Mouse (Mus musculus) embryonic facial prominence, embryonic 13.5 days (tissue): ENCODE measurements around the gene Uts2b. TPM values are rescaled to one million over a fixed set of nuclear protein-coding genes. Genes with fewer than 3 reads are reported as not detected.

Experiments
- ATAC-seq: fragments of 200-750 bp; cut with Nextera tagmentation; 2 replicates; pipeline ENCODE4 v1.8.0; 2017; ENCODE audit warnings: low read depth; ENCODE audit not compliant: insufficient number of reproducible peaks, insufficient read depth, low FRiP score, low TSS enrichment
- H3K27ac ChIP-seq: fragments of 300-500 bp; sonication (generic); 2 replicates; pipeline ENCODE4 v1.5.1; 2015; ENCODE audit warnings: moderate library complexity, mild to moderate bottlenecking, inconsistent platforms
- H3K27me3 ChIP-seq: fragments of 300-500 bp; sonication (generic); 2 replicates; pipeline ENCODE4 v1.6.1; 2015; ENCODE audit warnings: mild to moderate bottlenecking, inconsistent platforms
- H3K36me3 ChIP-seq: fragments of 300-500 bp; sonication (generic); 2 replicates; pipeline ENCODE4 v1.6.1; 2015; ENCODE audit warnings: mild to moderate bottlenecking, inconsistent platforms
- H3K4me1 ChIP-seq: fragments of 300-500 bp; sonication (generic); 2 replicates; pipeline ENCODE4 v1.6.1; 2015; ENCODE audit warnings: inconsistent platforms
- H3K4me2 ChIP-seq: fragments of 300-500 bp; sonication (generic); 2 replicates; pipeline ENCODE4 v1.6.1; 2015; ENCODE audit warnings: moderate library complexity, mild to moderate bottlenecking, inconsistent platforms
- H3K4me3 ChIP-seq: fragments of 300-500 bp; sonication (generic); 2 replicates; pipeline ENCODE4 v1.5.1; 2015; ENCODE audit warnings: mild to moderate bottlenecking, inconsistent platforms
- H3K9ac ChIP-seq: fragments of 300-500 bp; sonication (generic); 2 replicates; pipeline ENCODE4 v1.6.1; 2015; ENCODE audit warnings: mild to moderate bottlenecking, inconsistent platforms
- H3K9me3 ChIP-seq: fragments of 300-500 bp; sonication (generic); 2 replicates; pipeline ENCODE4 v1.6.1; 2016; ENCODE audit warnings: inconsistent platforms
- WGBS: fragments of 180-500 bp; shearing (Covaris S2); methylation state at CpG from one replicate; pipeline ENCODE4 v1.1.7; 2015; ENCODE audit warnings: mixed read lengths; 5-methylcytosine and 5-hydroxymethylcytosine counted together
- polyA plus RNA-seq: library from polyadenylated mRNA; unstranded; fragments of >200 nt; fragmentation: Nextera tagmentation; extraction: Ambion mirVana; gene quantifications from 2 replicates; pipeline ENCODE4 v1.2.1, GENCODE M21; 2015

Uts2b gene
- polyA plus RNA-seq = 0.25 TPM in 1 of 2 replicates, not detected in the other

GRCm38 (mm10) chr16:27370191-27370590, at the start of gene Uts2b:
TSS of gene Uts2b (minus strand) at chr16:27370239.
- Histone ChIP-seq H3K4me2 (no peak within 1 kb of the TSS), H3K27me3 (no peaks in the 10 kb centered on the region), H3K4me3 (no peak within 1 kb of the TSS), H3K9me3 (no peaks in the 10 kb centered on the region), H3K36me3 (no peaks in the 10 kb centered on the region), H3K9ac (no peak within 1 kb of the TSS), H3K27ac (no peak within 1 kb of the TSS), H3K4me1 (no peaks in the 10 kb centered on the region)
- WGBS = 70% methylated on average over 8 of the region's 8 CpGs
- ATAC-seq = no peak

- WGBS = 88% methylated on average over 3 of the region's 3 CpGs
- peaks cover 4% of the 10 kb centered on the region; the same call in 1 of the 2 replicates for H3K9me3 ChIP-seq
- H3K4me2 ChIP-seq = no peak overlapping the region
- no peak overlapping the region for H3K4me3 ChIP-seq
- H3K36me3 ChIP-seq = peaks cover 71% of the 10 kb centered on the region
- no peak overlapping the region for H3K9ac ChIP-seq
- H3K27ac ChIP-seq = no peak overlapping the region
- H3K4me1 ChIP-seq = no peaks in the 10 kb centered on the region
- H3K27me3 ChIP-seq = no peaks in the 10 kb centered on the region
- no peak for ATAC-seq
Observed at GRCm38 (mm10) chr16:27417632-27418031, 47.6 kb upstream of the Uts2b start.

- Histone ChIP-seq H3K9ac (no peak overlapping the region), H3K36me3 (peaks cover 70% of the 10 kb centered on the region), H3K27ac (no peak overlapping the region), H3K4me1 (no peaks in the 10 kb centered on the region), H3K4me3 (no peak overlapping the region), H3K4me2 (no peak overlapping the region), H3K9me3 (peaks cover 4% of the 10 kb centered on the region; the same call in 1 of the 2 replicates), H3K27me3 (no peaks in the 10 kb centered on the region)
- ATAC-seq = no peak
- WGBS = 69% methylated on average over 6 of the region's 6 CpGs
Observed at GRCm38 (mm10) chr16:27416937-27417584, 47.0 kb upstream of the Uts2b start.

GRCm38 (mm10) chr16:27404107-27404506, 34.1 kb upstream of the Uts2b start:
- no peak overlapping the region for H3K4me3 ChIP-seq
- H3K4me2 ChIP-seq = no peak overlapping the region
- 0 out of 2 replicates have a peak, but pooled peaks cover 3% of the 10 kb centered on the region for H3K4me1 ChIP-seq
- no peak overlapping the region for H3K27ac ChIP-seq
- no peaks in the 10 kb centered on the region for H3K9me3 ChIP-seq
- peaks cover 22% of the 10 kb centered on the region for H3K36me3 ChIP-seq
- H3K27me3 ChIP-seq = no peaks in the 10 kb centered on the region
- H3K9ac ChIP-seq = no peak overlapping the region
- no peak for ATAC-seq

GRCm38 (mm10) chr16:27401579-27401978, 31.5 kb upstream of the Uts2b start:
- no peak overlapping the region for H3K4me2 ChIP-seq
- H3K27me3 ChIP-seq = no peaks in the 10 kb centered on the region
- H3K27ac ChIP-seq = no peak overlapping the region
- no peak overlapping the region for H3K4me3 ChIP-seq
- ATAC-seq = no peak
- no peak overlapping the region for H3K9ac ChIP-seq
- peaks cover 5% of the 10 kb centered on the region; the same call in 1 of the 2 replicates for H3K4me1 ChIP-seq
- H3K36me3 ChIP-seq = peaks cover 13% of the 10 kb centered on the region
- H3K9me3 ChIP-seq = no peaks in the 10 kb centered on the region
- WGBS = 64% methylated on average over 2 of the region's 2 CpGs

- WGBS = 82% methylated on average over 6 of the region's 6 CpGs
- H3K27ac ChIP-seq = no peak overlapping the region
- H3K9ac ChIP-seq = no peak overlapping the region
- H3K27me3 ChIP-seq = no peaks in the 10 kb centered on the region
- H3K4me3 ChIP-seq = no peak overlapping the region
- ATAC-seq = no peak
- no peak overlapping the region for H3K4me2 ChIP-seq
- H3K9me3 ChIP-seq = no peaks in the 10 kb centered on the region
- peaks cover 5% of the 10 kb centered on the region; the same call in 1 of the 2 replicates for H3K4me1 ChIP-seq
- H3K36me3 ChIP-seq = 0 out of 2 replicates have a peak, but pooled peaks cover 4% of the 10 kb centered on the region
Observed at GRCm38 (mm10) chr16:27399719-27400253, 29.7 kb upstream of the Uts2b start.

- 79% methylated on average over 3 of the region's 3 CpGs for WGBS
Observed at GRCm38 (mm10) chr16:27399026-27399718, 29.1 kb upstream of the Uts2b start.

GRCm38 (mm10) chr16:27396951-27397350, 26.9 kb upstream of the Uts2b start:
- no peak for ATAC-seq
- peaks cover 8% of the 10 kb centered on the region; the same call in 1 of the 2 replicates for H3K4me1 ChIP-seq
- no peak overlapping the region for H3K9ac ChIP-seq
- 0 out of 2 replicates have a peak, but pooled peaks cover 4% of the 10 kb centered on the region for H3K36me3 ChIP-seq
- no peaks in the 10 kb centered on the region for H3K27me3 ChIP-seq
- no peak overlapping the region for H3K4me2 ChIP-seq
- no peaks in the 10 kb centered on the region for H3K9me3 ChIP-seq
- H3K27ac ChIP-seq = no peak overlapping the region
- no peak overlapping the region for H3K4me3 ChIP-seq
- 100% methylated on average over 1 of the region's 1 CpGs for WGBS

More at GRCm38 (mm10) chr16:27399026-27399718, 29.1 kb upstream of the Uts2b start:
- H3K27me3 ChIP-seq = no peaks in the 10 kb centered on the region
- no peak overlapping the region for H3K9ac ChIP-seq
- H3K9me3 ChIP-seq = no peaks in the 10 kb centered on the region
- H3K4me1 ChIP-seq = peaks cover 5% of the 10 kb centered on the region; the same call in 1 of the 2 replicates
- no peak overlapping the region for H3K4me2 ChIP-seq
- no peak overlapping the region for H3K4me3 ChIP-seq
- no peak overlapping the region for H3K27ac ChIP-seq
- H3K36me3 ChIP-seq = 0 out of 2 replicates have a peak, but pooled peaks cover 4% of the 10 kb centered on the region
- no peak for ATAC-seq

- Histone ChIP-seq H3K4me3 (no peak overlapping the region), H3K36me3 (0 out of 2 replicates have a peak, but pooled peaks cover 4% of the 10 kb centered on the region), H3K4me1 (peaks cover 13% of the 10 kb centered on the region), H3K27ac (no peak overlapping the region), H3K27me3 (no peaks in the 10 kb centered on the region), H3K4me2 (no peak overlapping the region), H3K9me3 (no peaks in the 10 kb centered on the region), H3K9ac (no peak overlapping the region)
- ATAC-seq = no peak
- WGBS = 89% methylated on average over 4 of the region's 4 CpGs
Observed at GRCm38 (mm10) chr16:27395251-27396037, 25.4 kb upstream of the Uts2b start.

GRCm38 (mm10) chr16:27391845-27392244, 21.8 kb upstream of the Uts2b start:
- ATAC-seq = no peak

GRCm38 (mm10) chr16:27390306-27390705, 20.3 kb upstream of the Uts2b start:
- Histone ChIP-seq H3K27me3 (no peaks in the 10 kb centered on the region), H3K4me1 (peaks cover 19% of the 10 kb centered on the region), H3K4me2 (peak overlapping the region; percentile 71), H3K9me3 (no peaks in the 10 kb centered on the region), H3K36me3 (no peaks in the 10 kb centered on the region), H3K4me3 (peak overlapping the region; percentile 93), H3K27ac (no peak overlapping the region), H3K9ac (no peak overlapping the region)
- no peak for ATAC-seq
- 83% methylated on average over 4 of the region's 4 CpGs for WGBS

More at GRCm38 (mm10) chr16:27391845-27392244, 21.8 kb upstream of the Uts2b start:
- Histone ChIP-seq H3K9me3 (no peaks in the 10 kb centered on the region), H3K4me2 (no peak overlapping the region), H3K27ac (no peak overlapping the region), H3K4me3 (no peak overlapping the region), H3K27me3 (no peaks in the 10 kb centered on the region), H3K36me3 (0 out of 2 replicates have a peak, but pooled peaks cover under 1% of the 10 kb centered on the region), H3K9ac (no peak overlapping the region), H3K4me1 (peaks cover 19% of the 10 kb centered on the region)
- WGBS = 71% methylated on average over 2 of the region's 2 CpGs
